Mouse (Mus musculus) monocyte, adult 2 months (primary cell): Measurements from ENCODE around the gene Pcsk2.

Experiments used
- DNase-seq, 2 experiments: peaks; one replicate each; pipeline ENCODE4 v3.0.0; 2022; ENCODE audit warnings: low spot score in 2 of 2, low read depth in 1 of 2

The Pcsk2 gene

GRCm38 (mm10) chr2:143834082-143834481, 288.1 kb downstream of the Pcsk2 start:
- no peak for DNase-seq

GRCm38 (mm10) chr2:143835820-143836219, 289.9 kb downstream of the Pcsk2 start:
- DNase-seq = peak in 1 of 2 experiments; percentile 21

- DNase-seq = peak; percentile 43 to 64
These were observed 291.3 kb downstream of the Pcsk2 start for GRCm38 (mm10) chr2:143837291-143837701.

GRCm38 (mm10) chr2:143838698-143839097, 292.7 kb downstream of the Pcsk2 start:
- DNase-seq = no peak

GRCm38 (mm10) chr2:143839458-143839857, 293.5 kb downstream of the Pcsk2 start:
- DNase-seq = no peak

- DNase-seq = no peak
These were observed 294.9 kb downstream of the Pcsk2 start for GRCm38 (mm10) chr2:143840895-143841294.

- no peak for DNase-seq
These were observed 295.6 kb downstream of the Pcsk2 start for GRCm38 (mm10) chr2:143841536-143841935.

- no peak for DNase-seq
These were observed 298.8 kb downstream of the Pcsk2 start for GRCm38 (mm10) chr2:143844779-143845178.

- DNase-seq = peak; percentile 52 to 55
These were observed 300.8 kb downstream of the Pcsk2 start for GRCm38 (mm10) chr2:143846799-143847198.

GRCm38 (mm10) chr2:143847291-143847690, 301.3 kb downstream of the Pcsk2 start:
- DNase-seq = no peak

- no peak for DNase-seq
These were observed 305.6 kb downstream of the Pcsk2 start for GRCm38 (mm10) chr2:143851354-143852221.

- DNase-seq = no peak
These were observed 306.6 kb downstream of the Pcsk2 start for GRCm38 (mm10) chr2:143852295-143853275.

- no peak for DNase-seq
These were observed 307.5 kb downstream of the Pcsk2 start for GRCm38 (mm10) chr2:143853447-143853846.

- DNase-seq = no peak
These were observed 313.2 kb downstream of the Pcsk2 start for GRCm38 (mm10) chr2:143859166-143859565.

- DNase-seq = no peak
These were observed 316.7 kb downstream of the Pcsk2 start, which contains the start of gene Bfsp1 for GRCm38 (mm10) chr2:143862484-143863231. Gene Bfsp1 (minus strand): TSS chr2:143863173.

GRCm38 (mm10) chr2:143864600-143864999, 318.6 kb downstream of the Pcsk2 start:
- DNase-seq = no peak
